Mouse (Mus musculus): ENCODE data around the gene Arhgef18. TPM values are rescaled to one million over a fixed set of nuclear protein-coding genes. Genes with fewer than 3 reads are reported as not detected.
A peak's percentile ranks its signal among the peaks of the same experiment; 100 is the strongest.

Arhgef18 gene
- polyA plus RNA-seq, 1 experiment from 2014 or later: 5.5 TPM

- no peak for TF ChIP-seq EP300 (optimal IDR thresholded peaks at IDR 0.05)
These were observed 40.1 kb upstream of the Arhgef18 start for GRCm38 (mm10) chr8:3352715-3353114.

GRCm38 (mm10) chr8:3353189-3353810 lies 39.5 kb upstream of the Arhgef18 start, which contains the start of gene A430078G23Rik:
Gene A430078G23Rik (plus strand): TSS chr8:3353415.
- Histone ChIP-seq H3K36me3 (ENCODE audit: control insufficient read depth, insufficient read depth, low read length) (no peaks in the 10 kb centered on the region), H3K9me3 (ENCODE audit: control insufficient read depth, low read length) (no peaks in the 10 kb centered on the region), H3K4me3 (ENCODE audit: low read depth, low read length) (no peak within 1 kb of the TSS), H3K4me2 (replicated peaks; ENCODE audit: low read depth) (peak within 1 kb of the TSS; percentile 23; the same call in 1 of the 2 replicates), H3K27ac (replicated peaks) (peak within 1 kb of the TSS; percentile 81), H3K4me1 (replicated peaks; ENCODE audit: control insufficient read depth, insufficient read depth) (no peaks in the 10 kb centered on the region), H3K9ac (ENCODE audit: low read length) (no peak within 1 kb of the TSS), H3K27me3 (ENCODE audit: control insufficient read depth, insufficient read depth, low read length) (no peaks in the 10 kb centered on the region)
- no peak for TF ChIP-seq CTCF (IDR thresholded peaks at IDR 0.05; ENCODE audit: low read depth)
- TF ChIP-seq EP300 (optimal IDR thresholded peaks at IDR 0.05): no peak
- WGBS: 51% methylated on average over 13 of the region's 13 CpGs
- DNase-seq (ENCODE audit: low spot score) (peak; percentile 56), ATAC-seq (ENCODE audit: low FRiP score, low TSS enrichment) (peak; percentile 54)

More at GRCm38 (mm10) chr8:3352715-3353114, 40.1 kb upstream of the Arhgef18 start:
- peak; percentile 68 for DNase-seq (ENCODE audit: low spot score)
- Histone ChIP-seq H3K4me2 (replicated peaks; ENCODE audit: low read depth) (no peak overlapping the region), H3K9ac (ENCODE audit: low read length) (no peak overlapping the region), H3K4me1 (replicated peaks; ENCODE audit: control insufficient read depth, insufficient read depth) (no peaks in the 10 kb centered on the region), H3K4me3 (ENCODE audit: low read depth, low read length) (no peak overlapping the region), H3K9me3 (ENCODE audit: control insufficient read depth, low read length) (no peaks in the 10 kb centered on the region), H3K36me3 (ENCODE audit: control insufficient read depth, insufficient read depth, low read length) (no peaks in the 10 kb centered on the region), H3K27me3 (ENCODE audit: control insufficient read depth, insufficient read depth, low read length) (no peaks in the 10 kb centered on the region), H3K27ac (replicated peaks) (peak overlapping the region; percentile 81)
- 53% methylated on average over 6 of the region's 6 CpGs for WGBS
- ATAC-seq (ENCODE audit: low FRiP score, low TSS enrichment): peak; percentile 89

- 60% methylated on average over 6 of the region's 6 CpGs for WGBS
- H3K4me1 ChIP-seq (replicated peaks; ENCODE audit: control insufficient read depth, insufficient read depth): no peaks in the 10 kb centered on the region
- ATAC-seq (ENCODE audit: low FRiP score, low TSS enrichment) (no peak), DNase-seq (ENCODE audit: low spot score) (no peak)
- no peaks in the 10 kb centered on the region for H3K9me3 ChIP-seq (ENCODE audit: control insufficient read depth, low read length)
- peak overlapping the region; percentile 23; the same call in 1 of the 2 replicates for H3K4me2 ChIP-seq (replicated peaks; ENCODE audit: low read depth)
- no peak overlapping the region for H3K4me3 ChIP-seq (ENCODE audit: low read depth, low read length)
- H3K27ac ChIP-seq (replicated peaks): peak overlapping the region; percentile 81
- H3K36me3 ChIP-seq (ENCODE audit: control insufficient read depth, insufficient read depth, low read length): no peaks in the 10 kb centered on the region
- no peak overlapping the region for H3K9ac ChIP-seq (ENCODE audit: low read length)
- no peaks in the 10 kb centered on the region for H3K27me3 ChIP-seq (ENCODE audit: control insufficient read depth, insufficient read depth, low read length)
- TF ChIP-seq EP300 (optimal IDR thresholded peaks at IDR 0.05) (no peak), CTCF (IDR thresholded peaks at IDR 0.05; ENCODE audit: low read depth) (no peak)
These were observed 38.9 kb upstream of the Arhgef18 start for GRCm38 (mm10) chr8:3353811-3354442.

GRCm38 (mm10) chr8:3354443-3354812 lies 38.4 kb upstream of the Arhgef18 start:
- H3K9ac ChIP-seq (ENCODE audit: low read length): no peak overlapping the region
- peak; percentile 54 for DNase-seq (ENCODE audit: low spot score)
- H3K4me3 ChIP-seq (ENCODE audit: low read depth, low read length): no peak overlapping the region
- no peaks in the 10 kb centered on the region for H3K9me3 ChIP-seq (ENCODE audit: control insufficient read depth, low read length)
- ATAC-seq (ENCODE audit: low FRiP score, low TSS enrichment): peak; percentile 35; the same call in 1 of the 2 replicates
- H3K4me2 ChIP-seq (replicated peaks; ENCODE audit: low read depth): 0 out of 2 replicates have a peak overlapping the region, but pooled peaks have one; percentile 23
- no peak for TF ChIP-seq CTCF (IDR thresholded peaks at IDR 0.05; ENCODE audit: low read depth)
- no peak for TF ChIP-seq EP300 (optimal IDR thresholded peaks at IDR 0.05)
- peak overlapping the region; percentile 81 for H3K27ac ChIP-seq (replicated peaks)
- H3K36me3 ChIP-seq (ENCODE audit: control insufficient read depth, insufficient read depth, low read length): no peaks in the 10 kb centered on the region
- H3K27me3 ChIP-seq (ENCODE audit: control insufficient read depth, insufficient read depth, low read length): no peaks in the 10 kb centered on the region
- WGBS: 44% methylated on average over 5 of the region's 5 CpGs
- H3K4me1 ChIP-seq (replicated peaks; ENCODE audit: control insufficient read depth, insufficient read depth): no peaks in the 10 kb centered on the region

GRCm38 (mm10) chr8:3355586-3355985 lies 37.2 kb upstream of the Arhgef18 start:
- H3K36me3 ChIP-seq (ENCODE audit: control insufficient read depth, insufficient read depth, low read length): no peaks in the 10 kb centered on the region
- peak; percentile 35 for TF ChIP-seq CTCF (IDR thresholded peaks at IDR 0.05; ENCODE audit: low read depth)
- TF ChIP-seq EP300 (optimal IDR thresholded peaks at IDR 0.05): no peak
- DNase-seq (ENCODE audit: low spot score) (peak; percentile 27), ATAC-seq (ENCODE audit: low FRiP score, low TSS enrichment) (no peak)
- 80% methylated on average over 6 of the region's 6 CpGs for WGBS
- H3K27ac ChIP-seq (replicated peaks): no peak overlapping the region
- no peak overlapping the region for H3K4me3 ChIP-seq (ENCODE audit: low read depth, low read length)
- no peak overlapping the region for H3K4me2 ChIP-seq (replicated peaks; ENCODE audit: low read depth)
- no peaks in the 10 kb centered on the region for H3K9me3 ChIP-seq (ENCODE audit: control insufficient read depth, low read length)
- H3K27me3 ChIP-seq (ENCODE audit: control insufficient read depth, insufficient read depth, low read length): no peaks in the 10 kb centered on the region
- no peak overlapping the region for H3K9ac ChIP-seq (ENCODE audit: low read length)
- H3K4me1 ChIP-seq (replicated peaks; ENCODE audit: control insufficient read depth, insufficient read depth): no peaks in the 10 kb centered on the region

GRCm38 (mm10) chr8:3358060-3358459 lies 34.7 kb upstream of the Arhgef18 start:
- H3K4me3 ChIP-seq (ENCODE audit: low read depth, low read length): no peak overlapping the region
- ATAC-seq (ENCODE audit: low FRiP score, low TSS enrichment) (no peak), DNase-seq (ENCODE audit: low spot score) (peak; percentile 86)
- H3K4me1 ChIP-seq (replicated peaks; ENCODE audit: control insufficient read depth, insufficient read depth): no peaks in the 10 kb centered on the region
- peak; percentile 87 for TF ChIP-seq CTCF (IDR thresholded peaks at IDR 0.05; ENCODE audit: low read depth)
- TF ChIP-seq EP300 (optimal IDR thresholded peaks at IDR 0.05): no peak
- H3K9me3 ChIP-seq (ENCODE audit: control insufficient read depth, low read length): no peaks in the 10 kb centered on the region
- H3K36me3 ChIP-seq (ENCODE audit: control insufficient read depth, insufficient read depth, low read length): no peaks in the 10 kb centered on the region
- no peak overlapping the region for H3K27ac ChIP-seq (replicated peaks)
- no peaks in the 10 kb centered on the region for H3K27me3 ChIP-seq (ENCODE audit: control insufficient read depth, insufficient read depth, low read length)
- WGBS: 3% methylated on average over 4 of the region's 4 CpGs
- no peak overlapping the region for H3K4me2 ChIP-seq (replicated peaks; ENCODE audit: low read depth)
- H3K9ac ChIP-seq (ENCODE audit: low read length): no peak overlapping the region
